Mouse (Mus musculus): ENCODE data around the gene Gramd1c. TPM values are rescaled to one million over a fixed set of nuclear protein-coding genes. Genes with fewer than 3 reads are reported as not detected.

Gramd1c gene
- polyA plus RNA-seq, 1 experiment, result 1.5 TPM

DNA sequence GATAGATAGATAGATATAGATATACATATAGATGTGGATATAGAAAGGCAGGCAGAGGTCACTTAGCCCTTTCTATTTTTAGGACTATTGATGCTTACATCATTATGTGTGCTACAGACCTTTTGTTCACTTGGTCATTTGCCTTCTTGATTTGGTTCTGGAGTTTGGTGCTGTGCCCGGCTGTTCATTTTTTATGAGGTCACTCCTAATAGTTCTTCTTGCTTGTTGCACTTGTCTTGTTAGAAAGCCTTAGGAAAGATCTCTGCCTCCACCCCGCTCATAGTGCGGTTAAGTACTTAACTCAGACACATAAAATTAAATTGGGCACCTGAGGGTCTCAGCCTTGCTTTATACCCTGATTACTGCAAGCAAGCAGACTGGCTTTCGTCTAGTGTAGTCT lies 122.3 kb downstream of the Gramd1c start:
- Histone ChIP-seq H3K4me3 (replicated peaks) (no peak overlapping the region), H3K4me1 (no peaks in the 10 kb centered on the region), H3K9me3 (no peaks in the 10 kb centered on the region), H3K36me3 (replicated peaks; ENCODE audit: low read length) (peaks cover 24% of the 10 kb centered on the region), H3K27me3 (replicated peaks) (no peaks in the 10 kb centered on the region)
- TF ChIP-seq GATA1 (IDR thresholded peaks at IDR 0.05; ENCODE audit: borderline replicate concordance, low read length), result no peak
- TF ChIP-seq FLI1 (IDR thresholded peaks at IDR 0.05; ENCODE audit: low read length), result no peak

DNA sequence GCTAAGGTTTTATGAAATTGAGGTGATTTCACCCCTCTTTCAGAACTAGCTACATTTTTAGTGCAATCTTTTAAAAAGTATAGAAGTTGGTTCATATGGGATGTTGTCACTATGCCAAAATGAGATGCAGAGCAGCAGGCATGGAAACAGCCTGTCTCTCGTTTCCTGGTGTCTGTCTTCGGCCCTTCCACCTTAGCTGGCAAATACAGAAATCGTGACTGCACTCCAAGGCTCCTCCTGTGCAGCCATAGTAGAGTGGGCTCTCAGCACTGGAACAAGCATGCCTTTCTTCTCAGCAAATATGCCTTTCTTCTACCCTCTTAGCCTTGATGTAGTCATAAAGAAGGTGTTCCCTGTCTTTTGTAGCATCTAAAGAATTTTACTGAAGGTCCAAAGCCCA lies 127.3 kb downstream of the Gramd1c start:
- Histone ChIP-seq H3K4me3 (replicated peaks) (no peak overlapping the region), H3K36me3 (replicated peaks; ENCODE audit: low read length) (peaks cover 20% of the 10 kb centered on the region), H3K27me3 (replicated peaks) (no peaks in the 10 kb centered on the region), H3K4me1 (no peaks in the 10 kb centered on the region), H3K9me3 (no peaks in the 10 kb centered on the region)
- TF ChIP-seq GATA1 (IDR thresholded peaks at IDR 0.05; ENCODE audit: borderline replicate concordance, low read length), result no peak
- TF ChIP-seq FLI1 (IDR thresholded peaks at IDR 0.05; ENCODE audit: low read length), result no peak

- H3K27me3 ChIP-seq (replicated peaks), result no peaks in the 10 kb centered on the region
- H3K36me3 ChIP-seq (replicated peaks; ENCODE audit: low read length), result peaks cover 20% of the 10 kb centered on the region
- TF ChIP-seq GATA1 (IDR thresholded peaks at IDR 0.05; ENCODE audit: borderline replicate concordance, low read length) (no peak), FLI1 (IDR thresholded peaks at IDR 0.05; ENCODE audit: low read length) (no peak)
- H3K4me3 ChIP-seq (replicated peaks), result no peak overlapping the region
- no peaks in the 10 kb centered on the region for H3K9me3 ChIP-seq
- peaks cover 3% of the 10 kb centered on the region; the same call in 1 of the 2 replicates for H3K4me1 ChIP-seq
Observed at GRCm38 (mm10) chr16:43935367-43935766, 127.8 kb downstream of the Gramd1c start.

DNA sequence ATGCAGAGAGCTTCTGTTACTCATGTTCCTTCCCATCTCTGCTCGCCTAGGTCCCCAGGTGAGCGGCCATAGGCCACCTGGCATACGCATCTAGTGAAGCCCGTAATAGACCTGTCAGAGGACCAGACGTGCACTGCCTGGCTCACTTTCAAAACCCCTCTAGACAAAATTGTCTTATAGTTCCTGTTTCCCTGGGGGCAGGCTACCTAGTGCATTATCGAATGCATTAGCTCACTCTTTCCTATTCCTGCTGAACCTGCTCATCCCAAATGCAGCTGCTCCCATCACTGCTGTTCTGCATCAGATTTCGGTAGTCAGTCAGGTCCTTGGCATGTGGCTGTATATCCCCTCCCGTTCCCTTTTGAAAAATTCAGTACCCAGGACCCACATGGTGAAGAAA lies 128.3 kb downstream of the Gramd1c start:
- no peak overlapping the region for H3K4me3 ChIP-seq (replicated peaks)
- H3K27me3 ChIP-seq (replicated peaks), result no peaks in the 10 kb centered on the region
- TF ChIP-seq FLI1 (IDR thresholded peaks at IDR 0.05; ENCODE audit: low read length), result no peak
- TF ChIP-seq GATA1 (IDR thresholded peaks at IDR 0.05; ENCODE audit: borderline replicate concordance, low read length), result no peak
- no peaks in the 10 kb centered on the region for H3K9me3 ChIP-seq
- peaks cover 20% of the 10 kb centered on the region for H3K36me3 ChIP-seq (replicated peaks; ENCODE audit: low read length)
- peaks cover 8% of the 10 kb centered on the region for H3K4me1 ChIP-seq

DNA sequence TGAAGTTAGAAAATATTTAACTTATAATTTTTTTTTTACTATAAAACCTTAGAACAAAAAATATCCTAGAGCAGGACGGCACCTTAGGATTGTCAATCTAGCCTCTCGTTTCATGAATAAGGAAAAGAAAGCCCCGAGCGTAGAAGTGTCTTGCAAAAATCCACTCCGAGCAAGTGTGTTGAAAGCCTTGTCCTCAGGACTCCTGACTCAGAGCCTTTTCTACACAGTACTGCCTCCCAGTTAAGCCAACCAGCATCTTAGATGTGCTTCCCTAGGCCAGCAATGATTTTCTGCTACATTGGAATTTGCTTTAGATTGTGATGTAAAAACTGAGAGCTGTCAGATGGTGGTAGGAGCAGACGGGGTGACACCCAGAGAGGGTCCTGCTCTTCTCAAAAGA lies 130.1 kb downstream of the Gramd1c start:
- TF ChIP-seq GATA1 (IDR thresholded peaks at IDR 0.05; ENCODE audit: borderline replicate concordance, low read length), result no peak
- TF ChIP-seq FLI1 (IDR thresholded peaks at IDR 0.05; ENCODE audit: low read length), result no peak
- Histone ChIP-seq H3K4me1 (peaks cover 14% of the 10 kb centered on the region), H3K36me3 (replicated peaks; ENCODE audit: low read length) (peaks cover 16% of the 10 kb centered on the region), H3K9me3 (no peaks in the 10 kb centered on the region), H3K27me3 (replicated peaks) (no peaks in the 10 kb centered on the region), H3K4me3 (replicated peaks) (no peak overlapping the region)

DNA sequence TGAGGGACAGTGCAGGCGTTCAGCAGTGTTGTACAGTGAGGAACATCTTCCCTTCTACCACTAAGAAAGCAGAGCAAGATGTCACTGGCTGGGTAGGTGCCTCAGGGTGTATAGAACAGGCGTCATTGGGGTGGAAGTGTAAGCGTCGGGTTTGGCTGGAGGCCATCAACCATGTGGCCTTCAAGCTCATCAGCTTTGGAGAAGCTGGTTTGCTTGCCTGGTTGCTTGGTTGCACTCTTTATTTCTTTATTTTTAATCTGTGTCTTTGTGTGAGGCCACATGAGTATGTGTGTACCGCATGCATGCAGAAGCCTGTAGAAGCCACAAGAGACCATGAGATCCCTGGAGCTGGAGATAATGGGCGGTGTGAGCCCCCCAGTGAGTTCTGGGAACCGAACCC lies 130.8 kb downstream of the Gramd1c start:
- Histone ChIP-seq H3K9me3 (no peaks in the 10 kb centered on the region), H3K27me3 (replicated peaks) (no peaks in the 10 kb centered on the region), H3K36me3 (replicated peaks; ENCODE audit: low read length) (peaks cover 16% of the 10 kb centered on the region), H3K4me1 (peaks cover 14% of the 10 kb centered on the region), H3K4me3 (replicated peaks) (no peak overlapping the region)
- no peak for TF ChIP-seq GATA1 (IDR thresholded peaks at IDR 0.05; ENCODE audit: borderline replicate concordance, low read length)
- TF ChIP-seq FLI1 (IDR thresholded peaks at IDR 0.05; ENCODE audit: low read length), result no peak

DNA sequence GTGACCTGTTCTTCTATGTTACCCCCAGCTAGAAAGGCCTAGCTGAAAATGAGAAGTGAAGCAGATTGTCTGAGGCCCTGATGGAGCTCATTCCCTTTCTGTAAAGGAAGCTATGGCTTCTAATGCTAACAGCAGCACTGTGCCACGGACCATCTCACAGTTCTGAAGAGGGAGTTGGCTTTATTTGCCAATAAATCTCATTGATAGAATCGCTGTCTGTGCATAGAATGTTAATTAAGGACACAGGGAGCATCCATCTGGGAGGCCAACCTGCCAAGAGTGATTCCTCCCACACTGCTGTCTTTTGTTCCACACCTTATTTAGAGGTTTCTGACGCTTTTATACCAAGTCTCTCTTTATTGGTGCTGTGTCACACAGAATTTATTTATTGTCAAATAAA lies 131.6 kb downstream of the Gramd1c start:
- H3K4me3 ChIP-seq (replicated peaks), result no peak overlapping the region
- no peaks in the 10 kb centered on the region for H3K27me3 ChIP-seq (replicated peaks)
- peaks cover 14% of the 10 kb centered on the region for H3K4me1 ChIP-seq
- no peaks in the 10 kb centered on the region for H3K9me3 ChIP-seq
- peaks cover 21% of the 10 kb centered on the region for H3K36me3 ChIP-seq (replicated peaks; ENCODE audit: low read length)
- TF ChIP-seq FLI1 (IDR thresholded peaks at IDR 0.05; ENCODE audit: low read length) (no peak), GATA1 (IDR thresholded peaks at IDR 0.05; ENCODE audit: borderline replicate concordance, low read length) (no peak)

DNA sequence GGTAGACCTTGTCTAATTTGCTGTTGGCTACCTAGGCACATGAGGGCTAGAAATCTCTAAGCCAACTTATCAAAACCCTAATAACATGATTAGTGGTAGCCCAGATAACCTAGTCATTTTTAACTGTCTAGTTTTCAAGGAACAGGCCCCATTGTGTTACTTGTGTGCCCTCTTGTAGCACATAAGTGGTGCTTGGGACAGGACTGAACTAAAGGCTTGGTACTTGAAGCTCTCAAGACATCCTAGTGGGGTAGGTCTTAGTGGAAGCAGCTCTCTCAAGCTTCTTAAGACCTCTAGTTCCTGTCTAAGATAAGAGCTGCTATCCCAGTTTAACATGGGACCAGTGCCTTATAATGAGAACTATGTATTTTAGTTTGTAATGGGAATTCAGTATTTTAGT lies 132.6 kb downstream of the Gramd1c start:
- no peaks in the 10 kb centered on the region for H3K9me3 ChIP-seq
- H3K4me1 ChIP-seq, result peaks cover 14% of the 10 kb centered on the region
- H3K27me3 ChIP-seq (replicated peaks), result no peaks in the 10 kb centered on the region
- no peak for TF ChIP-seq GATA1 (IDR thresholded peaks at IDR 0.05; ENCODE audit: borderline replicate concordance, low read length)
- no peak for TF ChIP-seq FLI1 (IDR thresholded peaks at IDR 0.05; ENCODE audit: low read length)
- no peak overlapping the region for H3K4me3 ChIP-seq (replicated peaks)
- peaks cover 21% of the 10 kb centered on the region for H3K36me3 ChIP-seq (replicated peaks; ENCODE audit: low read length)

Other genes with a start within 250 kb of the Gramd1c start
- 1.2 and 2.2 TPM in 2 replicates for gene Ccdc191, start 173.5 kb downstream of the Gramd1c start, polyA plus RNA-seq (2012; ENCODE audit: insufficient read depth, low replicate concordance)
- gene Qtrt2, start 136.5 kb downstream of the Gramd1c start, polyA plus RNA-seq (2012; ENCODE audit: insufficient read depth, low replicate concordance), result not detected in 2 replicates
- gene Zdhhc23, start 83.6 kb downstream of the Gramd1c start, polyA plus RNA-seq (2012; ENCODE audit: insufficient read depth, low replicate concordance), result 0.12 TPM in 1 of 2 replicates, not detected in the other
- gene Atp6v1a, start 76.4 kb upstream of the Gramd1c start, polyA plus RNA-seq (2012; ENCODE audit: insufficient read depth, low replicate concordance), result 0.77 and 3.0 TPM in 2 replicates
- 1.1 and 6.5 TPM in 2 replicates for gene Naa50, start 76.5 kb upstream of the Gramd1c start, polyA plus RNA-seq (2012; ENCODE audit: insufficient read depth, low replicate concordance)
- 0.88 and 0.89 TPM in 2 replicates for gene Usf3, start 109.9 kb upstream of the Gramd1c start, polyA plus RNA-seq (2012; ENCODE audit: insufficient read depth, low replicate concordance)

Measured in megakaryocyte, embryonic 14.5 days (primary cell).